19 mouse cellular contexts compared by ENCODE assay signal in the genomic region with DNA sequence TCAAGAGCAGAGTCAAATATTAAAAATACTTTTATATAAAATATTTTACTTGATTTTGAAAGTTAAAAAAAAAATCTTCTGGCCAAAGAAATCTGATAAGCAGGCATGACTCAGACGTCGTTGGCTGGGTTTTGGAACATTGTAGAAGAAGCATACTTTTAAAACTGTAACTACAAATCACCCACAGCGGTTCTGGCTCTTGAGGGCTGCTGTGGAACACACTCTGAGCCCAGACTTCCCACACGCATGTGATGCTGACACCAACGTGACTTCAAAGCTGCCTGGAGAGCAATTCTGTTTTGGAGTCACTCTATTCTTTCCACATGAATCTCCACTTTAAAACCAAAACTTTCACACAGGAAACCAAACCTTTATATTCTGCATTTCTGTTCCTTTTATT.
A peak's percentile ranks its signal among the peaks of the same experiment; 100 is the strongest.
DNase-seq lines count a peak whose midpoint lies in the region; ATAC-seq lines count a peak whose summit lies in the region.
"Had no signal": no experiment of that assay in that cellular context is flagged by ENCODE, and none has a peak within 500 bp of the region (broad histone marks: within the 10 kb centered on the region; RNA-seq: fewer than 3 reads in every experiment).

No protein-coding gene starts in this region.

- no peaks in the 10 kb centered on the region for H3K4me1 ChIP-seq in kidney, embryonic 14.5 days (ENCODE audit: control insufficient read depth, insufficient read depth, low read length)
- H3K4me1 ChIP-seq: heart, embryonic 13.5 days; hindbrain, embryonic 10.5 days; limb, embryonic 15.5 days had no signal

- H3K27me3 ChIP-seq in kidney, embryonic 14.5 days (ENCODE audit: control insufficient read depth, insufficient read depth, low read length) = no peaks in the 10 kb centered on the region
- H3K27me3 ChIP-seq: heart, embryonic 13.5 days; limb, embryonic 15.5 days had no signal

- 57% methylated on average over 5 of the region's 5 CpGs for WGBS in kidney, embryonic 14.5 days

- H3K4me2 ChIP-seq in kidney, embryonic 14.5 days (replicated peaks; ENCODE audit: low read depth, low read length) = no peak overlapping the region
- H3K4me2 ChIP-seq: heart, embryonic 13.5 days; limb, embryonic 15.5 days had no signal

- no peaks in the 10 kb centered on the region for H3K9me3 ChIP-seq in kidney, embryonic 14.5 days (ENCODE audit: control insufficient read depth, low read length)
- H3K9me3 ChIP-seq: heart, embryonic 13.5 days; hindbrain, embryonic 10.5 days; limb, embryonic 15.5 days had no signal

- H3K4me3 ChIP-seq in kidney, embryonic 14.5 days (ENCODE audit: low read length) = no peak overlapping the region
- H3K4me3 ChIP-seq: heart, embryonic 13.5 days; hindbrain, embryonic 10.5 days; limb, embryonic 15.5 days had no signal

- H3K36me3 ChIP-seq in kidney, embryonic 14.5 days (ENCODE audit: control insufficient read depth, insufficient read depth, low read length) = no peaks in the 10 kb centered on the region
- H3K36me3 ChIP-seq: heart, embryonic 13.5 days; hindbrain, embryonic 10.5 days; limb, embryonic 15.5 days had no signal

- no peak for ATAC-seq in monocyte, adult 5-6 weeks (replicated peaks; ENCODE audit: insufficient number of reproducible peaks, low FRiP score, low TSS enrichment, poor library complexity, severe bottlenecking)
- no peak for ATAC-seq in kidney, embryonic 14.5 days (ENCODE audit: low FRiP score, low TSS enrichment)
- ATAC-seq: forebrain, embryonic 16.5 days; inflammation-experienced regulatory T-cells, adult 6 months; liver, postnatal 0 days had no signal

- H3K27ac ChIP-seq in kidney, embryonic 14.5 days (ENCODE audit: low read depth, low read length) = no peak overlapping the region
- H3K27ac ChIP-seq: heart, embryonic 13.5 days; hindbrain, embryonic 10.5 days; limb, embryonic 15.5 days; macrophage had no signal

- peak; percentile 4 for DNase-seq in gastrocnemius, postnatal 10 days
- no peak for DNase-seq in gastrocnemius, adult 8-10 months (ENCODE audit: low spot score in 2 of 2)
- DNase-seq in urinary bladder, postnatal 14 days (ENCODE audit: low spot score) = peak; percentile 6
- DNase-seq in urinary bladder, adult 18-20 months (ENCODE audit: low spot score in 2 of 2) = no peak
- peak; percentile 1 to 71 for DNase-seq in left cerebral cortex, adult 8-10 months (ENCODE audit: low spot score in 2 of 2)
- DNase-seq in heart, adult 11 months = no peak
- DNase-seq: adrenal gland, adult 8-10 months; B cell, adult 2 months; cerebellum, adult 8-10 months; liver, postnatal 0 days; midbrain, embryonic 14.5 days had no signal

- H3K9ac ChIP-seq in kidney, embryonic 14.5 days (ENCODE audit: low read depth, low read length) = no peak overlapping the region
- H3K9ac ChIP-seq: heart, embryonic 13.5 days; limb, embryonic 15.5 days; liver, postnatal 0 days had no signal

Comparison
In these comparisons a context has a peak if more than half of its experiments do, and no peak if none do; other contexts are left out.
1. DNase-seq: peak in gastrocnemius, postnatal 10 days (single experiment), urinary bladder, postnatal 14 days (single experiment) and left cerebral cortex, adult 8-10 months (2 of 2); none in gastrocnemius, adult 8-10 months (0 of 2), urinary bladder, adult 18-20 months (0 of 2) and heart, adult 11 months (single experiment).